Mouse (Mus musculus) forebrain, embryonic 10.5 days (tissue): ENCODE results near the gene Tmem121. TPM values are rescaled to one million over a fixed set of nuclear protein-coding genes. Genes with fewer than 3 reads are reported as not detected.
A peak's percentile ranks its signal among the peaks of the same experiment; 100 is the strongest.
"Not testable (repeated sequence)": the region's sequence is repeated elsewhere in the genome, so short reads cannot be mapped to it uniquely, and the experiment has no call there.

Experiments used
- DNase-seq: peaks from one replicate; pipeline ENCODE4 v3.0.0-alpha.2; 2017; ENCODE audit warnings: low spot score; ENCODE audit errors: extremely low spot score
- H3K27ac ChIP-seq: fragments of 300-500 bp; sonication (generic); 2 replicates; pipeline ENCODE4 v1.5.1; 2016; ENCODE audit warnings: mild to moderate bottlenecking
- H3K27me3 ChIP-seq: fragments of 300-500 bp; sonication (generic); 2 replicates; pipeline ENCODE4 v1.6.1; 2016; ENCODE audit warnings: mild to moderate bottlenecking; ENCODE audit not compliant: poor library complexity, severe bottlenecking
- H3K36me3 ChIP-seq: fragments of 300-500 bp; sonication (generic); replicated peaks from 2 replicates; pipeline ENCODE4 v1.6.1; 2016; ENCODE audit warnings: mild to moderate bottlenecking, moderate library complexity
- H3K4me1 ChIP-seq: fragments of 300-500 bp; sonication (generic); 2 replicates; pipeline ENCODE4 v1.6.1; 2016
- H3K4me3 ChIP-seq: fragments of 300-500 bp; sonication (generic); 2 replicates; pipeline ENCODE4 v1.5.1; 2016; ENCODE audit warnings: mild to moderate bottlenecking, moderate library complexity
- H3K9me3 ChIP-seq: fragments of 300-500 bp; sonication (generic); 2 replicates; pipeline ENCODE4 v1.6.1; 2016; ENCODE audit warnings: mild to moderate bottlenecking, moderate library complexity
- WGBS: fragments of 180-500 bp; shearing (Covaris S2); methylation state at CpG from one replicate; pipeline ENCODE4 v1.1.7; 2016; 5-methylcytosine and 5-hydroxymethylcytosine counted together
- polyA plus RNA-seq: library from polyadenylated mRNA; unstranded; fragments of >200 nt; fragmentation: Nextera tagmentation; extraction: Ambion mirVana; gene quantifications from 2 replicates; pipeline ENCODE4 v1.2.1, GENCODE M21; 2016

Tmem121 gene
- polyA plus RNA-seq, 1 experiment from 2014 or later, result 20.3 TPM

GRCm38 (mm10) chr12:113181020-113181419, 4.7 kb upstream of the Tmem121 start:
- Histone ChIP-seq H3K4me3 (no peak overlapping the region), H3K9me3 (no peaks in the 10 kb centered on the region), H3K27ac (no peak overlapping the region), H3K27me3 (peaks cover 25% of the 10 kb centered on the region), H3K4me1 (peaks cover 9% of the 10 kb centered on the region), H3K36me3 (no peaks in the 10 kb centered on the region)
- DNase-seq, result no peak
- WGBS, result 76% methylated on average over 4 of the region's 4 CpGs

GRCm38 (mm10) chr12:113184945-113185344, 785 bp upstream of the Tmem121 start:
- 62% methylated on average over 5 of the region's 5 CpGs for WGBS
- H3K4me3 ChIP-seq, result no peak overlapping the region

GRCm38 (mm10) chr12:113186326-113187010, 738 bp downstream of the Tmem121 start:
- Histone ChIP-seq H3K27ac (peak overlapping the region; percentile 83), H3K9me3 (peaks cover 11% of the 10 kb centered on the region; the same call in 1 of the 2 replicates), H3K4me1 (peaks cover 32% of the 10 kb centered on the region), H3K4me3 (peak overlapping the region; percentile 72), H3K36me3 (peaks cover 33% of the 10 kb centered on the region), H3K27me3 (peaks cover 58% of the 10 kb centered on the region)
- DNase-seq, result no peak
- WGBS, result 36% methylated on average over 12 of the region's 12 CpGs

More at GRCm38 (mm10) chr12:113184945-113185344, 785 bp upstream of the Tmem121 start:
- DNase-seq, result no peak
- Histone ChIP-seq H3K27me3 (peaks cover 58% of the 10 kb centered on the region), H3K36me3 (peaks cover 21% of the 10 kb centered on the region), H3K9me3 (peaks cover 11% of the 10 kb centered on the region; the same call in 1 of the 2 replicates), H3K4me1 (peaks cover 32% of the 10 kb centered on the region), H3K27ac (no peak overlapping the region)

GRCm38 (mm10) chr12:113187011-113187375, 1.3 kb downstream of the Tmem121 start:
- Histone ChIP-seq H3K36me3 (peaks cover 33% of the 10 kb centered on the region), H3K4me1 (peaks cover 32% of the 10 kb centered on the region), H3K27me3 (peaks cover 58% of the 10 kb centered on the region), H3K9me3 (peaks cover 11% of the 10 kb centered on the region; the same call in 1 of the 2 replicates), H3K27ac (no peak overlapping the region), H3K4me3 (peak overlapping the region; percentile 72)
- no peak for DNase-seq
- 53% methylated on average over 4 of the region's 4 CpGs for WGBS

GRCm38 (mm10) chr12:113187584-113188295, 2.0 kb downstream of the Tmem121 start:
- WGBS, result 4% methylated on average over 56 of the region's 56 CpGs
- Histone ChIP-seq H3K4me1 (peaks cover 32% of the 10 kb centered on the region), H3K9me3 (peaks cover 11% of the 10 kb centered on the region; the same call in 1 of the 2 replicates), H3K36me3 (peaks cover 33% of the 10 kb centered on the region), H3K27ac (peak overlapping the region; percentile 78), H3K27me3 (peaks cover 58% of the 10 kb centered on the region), H3K4me3 (peak overlapping the region; percentile 72)
- DNase-seq, result peak; percentile 87

GRCm38 (mm10) chr12:113188349-113189055, 2.8 kb downstream of the Tmem121 start:
- peaks cover 32% of the 10 kb centered on the region for H3K4me1 ChIP-seq
- peaks cover 33% of the 10 kb centered on the region for H3K36me3 ChIP-seq
- H3K27me3 ChIP-seq, result peaks cover 57% of the 10 kb centered on the region
- peaks cover 11% of the 10 kb centered on the region; the same call in 1 of the 2 replicates for H3K9me3 ChIP-seq
- no peak for DNase-seq
- H3K27ac ChIP-seq, result no peak overlapping the region
- WGBS, result 90% methylated on average over 51 of the region's 51 CpGs
- peak overlapping the region; percentile 72 for H3K4me3 ChIP-seq

GRCm38 (mm10) chr12:113193423-113193822, 7.7 kb downstream of the Tmem121 start:
- WGBS, result 69% methylated on average over 2 of the region's 2 CpGs
- H3K27me3 ChIP-seq, result peaks cover 9% of the 10 kb centered on the region
- H3K4me1 ChIP-seq, result no peaks in the 10 kb centered on the region; the same call in 1 of the 2 replicates
- H3K27ac ChIP-seq, result no peak overlapping the region
- H3K36me3 ChIP-seq, result peaks cover 27% of the 10 kb centered on the region
- H3K9me3 ChIP-seq, result peaks cover 12% of the 10 kb centered on the region
- no peak overlapping the region for H3K4me3 ChIP-seq
- no peak for DNase-seq

GRCm38 (mm10) chr12:113199132-113199531, 13.4 kb downstream of the Tmem121 start:
- not testable (repeated sequence) for H3K27ac ChIP-seq, H3K36me3 ChIP-seq, DNase-seq, H3K4me3 ChIP-seq, H3K4me1 ChIP-seq, H3K27me3 ChIP-seq
- H3K9me3 ChIP-seq, result peaks cover 18% of the 10 kb centered on the region
- 91% methylated on average over 3 of the region's 6 CpGs for WGBS

GRCm38 (mm10) chr12:113201301-113201700, 15.6 kb downstream of the Tmem121 start:
- peaks cover 12% of the 10 kb centered on the region for H3K9me3 ChIP-seq
- H3K4me3 ChIP-seq, result no peak overlapping the region
- H3K27ac ChIP-seq, result no peak overlapping the region
- H3K27me3 ChIP-seq, result no peaks in the 10 kb centered on the region
- no peaks in the 10 kb centered on the region for H3K36me3 ChIP-seq
- H3K4me1 ChIP-seq, result no peaks in the 10 kb centered on the region
- DNase-seq, result no peak
- WGBS, result 97% methylated on average over 4 of the region's 4 CpGs

- Histone ChIP-seq H3K27me3 (no peaks in the 10 kb centered on the region), H3K27ac (no peak overlapping the region), H3K36me3 (no peaks in the 10 kb centered on the region), H3K4me3 (no peak overlapping the region), H3K9me3 (peaks cover 12% of the 10 kb centered on the region), H3K4me1 (no peaks in the 10 kb centered on the region)
- DNase-seq, result no peak
These were observed 16.3 kb downstream of the Tmem121 start for GRCm38 (mm10) chr12:113202008-113202407.

GRCm38 (mm10) chr12:113203522-113203921, 17.8 kb downstream of the Tmem121 start:
- H3K4me3 ChIP-seq, result no peak overlapping the region
- no peaks in the 10 kb centered on the region for H3K36me3 ChIP-seq
- H3K4me1 ChIP-seq, result no peaks in the 10 kb centered on the region
- peaks cover 12% of the 10 kb centered on the region for H3K9me3 ChIP-seq
- no peak overlapping the region for H3K27ac ChIP-seq
- 87% methylated on average over 7 of the region's 7 CpGs for WGBS
- H3K27me3 ChIP-seq, result no peaks in the 10 kb centered on the region
- no peak for DNase-seq

GRCm38 (mm10) chr12:113205251-113205942, 19.7 kb downstream of the Tmem121 start:
- Histone ChIP-seq H3K27ac (no peak overlapping the region), H3K9me3 (peaks cover 12% of the 10 kb centered on the region), H3K36me3 (no peaks in the 10 kb centered on the region), H3K27me3 (no peaks in the 10 kb centered on the region), H3K4me1 (no peaks in the 10 kb centered on the region), H3K4me3 (no peak overlapping the region)
- WGBS, result 87% methylated on average over 7 of the region's 7 CpGs
- no peak for DNase-seq
